Mouse (Mus musculus): ENCODE measurements at regions not wholly inside any gene's neighbourhood (a gene's known extent, or its start where the extent isn't known, plus 50 kb on each side); places are given as distances from the start of the nearest gene placed in this dataset.
"Not testable (repeated sequence)": the region's sequence is repeated elsewhere in the genome, so short reads cannot be mapped to it uniquely, and the experiment has no call there.

- DNase-seq (ENCODE audit: low read depth, low spot score): no peak
Observed at GRCm38 (mm10) chr3:78574807-78575206, 711.5 kb downstream of the Rapgef2 start.

GRCm38 (mm10) chr3:78573299-78573698, 713.0 kb downstream of the Rapgef2 start:
- DNase-seq (ENCODE audit: low read depth, low spot score): no peak

- DNase-seq (ENCODE audit: low read depth, low spot score): not testable (repeated sequence)
Observed at GRCm38 (mm10) chr3:78564926-78565325, 721.4 kb downstream of the Rapgef2 start.
